Mouse (Mus musculus) retina, embryonic 14.5 days (tissue): Measurements from ENCODE around the gene Piezo1.

Source experiments
- DNase-seq: peaks from one replicate; pipeline ENCODE4 v3.0.0-alpha.2; 2015; ENCODE audit warnings: low spot score

The Piezo1 gene

GRCm38 (mm10) chr8:122457171-122457570 is 94.0 kb downstream of the Piezo1 start:
- no peak for DNase-seq

GRCm38 (mm10) chr8:122454409-122454808 is 96.7 kb downstream of the Piezo1 start:
- DNase-seq = no peak

- DNase-seq = no peak
Measured at GRCm38 (mm10) chr8:122452154-122452553, 99.0 kb downstream of the Piezo1 start.

- no peak for DNase-seq
Measured at GRCm38 (mm10) chr8:122451161-122451703, 99.9 kb downstream of the Piezo1 start.

- DNase-seq = no peak
Measured at GRCm38 (mm10) chr8:122445203-122445602, 105.9 kb downstream of the Piezo1 start.

GRCm38 (mm10) chr8:122444058-122444748 is 106.9 kb downstream of the Piezo1 start:
- DNase-seq = peak; percentile 76

GRCm38 (mm10) chr8:122443262-122444006 is 107.7 kb downstream of the Piezo1 start, which contains the start of gene Mvd:
Mvd (minus strand) TSS chr8:122443422.
- peak; percentile 99 for DNase-seq

- peak; percentile 51 for DNase-seq
Measured at GRCm38 (mm10) chr8:122442781-122443180, 108.3 kb downstream of the Piezo1 start.

- DNase-seq = no peak
Measured at GRCm38 (mm10) chr8:122442356-122442755, 108.8 kb downstream of the Piezo1 start.

- DNase-seq = no peak
Measured at GRCm38 (mm10) chr8:122441326-122441725, 109.8 kb downstream of the Piezo1 start.

- DNase-seq = no peak
Measured at GRCm38 (mm10) chr8:122439336-122439735, 111.8 kb downstream of the Piezo1 start.

- no peak for DNase-seq
Measured at GRCm38 (mm10) chr8:122437708-122438331, 113.3 kb downstream of the Piezo1 start.

GRCm38 (mm10) chr8:122436586-122437125 is 114.5 kb downstream of the Piezo1 start:
- no peak for DNase-seq

GRCm38 (mm10) chr8:122436146-122436545 is 115.0 kb downstream of the Piezo1 start:
- no peak for DNase-seq

- no peak for DNase-seq
Measured at GRCm38 (mm10) chr8:122435375-122435774, 115.8 kb downstream of the Piezo1 start.

GRCm38 (mm10) chr8:122433269-122433905 is 117.7 kb downstream of the Piezo1 start:
- DNase-seq = peak; percentile 24

- peak; percentile 68 for DNase-seq
Measured at GRCm38 (mm10) chr8:122432443-122433268, 118.5 kb downstream of the Piezo1 start, which contains the start of gene Cyba. Cyba (minus strand) TSS chr8:122432930.
